Mouse (Mus musculus): Measurements from ENCODE around the gene Idh3a.
"Not testable (repeated sequence)": the region's sequence is repeated elsewhere in the genome, so short reads cannot be mapped to it uniquely, and the experiment has no call there.

Gene Idh3a

DNA sequence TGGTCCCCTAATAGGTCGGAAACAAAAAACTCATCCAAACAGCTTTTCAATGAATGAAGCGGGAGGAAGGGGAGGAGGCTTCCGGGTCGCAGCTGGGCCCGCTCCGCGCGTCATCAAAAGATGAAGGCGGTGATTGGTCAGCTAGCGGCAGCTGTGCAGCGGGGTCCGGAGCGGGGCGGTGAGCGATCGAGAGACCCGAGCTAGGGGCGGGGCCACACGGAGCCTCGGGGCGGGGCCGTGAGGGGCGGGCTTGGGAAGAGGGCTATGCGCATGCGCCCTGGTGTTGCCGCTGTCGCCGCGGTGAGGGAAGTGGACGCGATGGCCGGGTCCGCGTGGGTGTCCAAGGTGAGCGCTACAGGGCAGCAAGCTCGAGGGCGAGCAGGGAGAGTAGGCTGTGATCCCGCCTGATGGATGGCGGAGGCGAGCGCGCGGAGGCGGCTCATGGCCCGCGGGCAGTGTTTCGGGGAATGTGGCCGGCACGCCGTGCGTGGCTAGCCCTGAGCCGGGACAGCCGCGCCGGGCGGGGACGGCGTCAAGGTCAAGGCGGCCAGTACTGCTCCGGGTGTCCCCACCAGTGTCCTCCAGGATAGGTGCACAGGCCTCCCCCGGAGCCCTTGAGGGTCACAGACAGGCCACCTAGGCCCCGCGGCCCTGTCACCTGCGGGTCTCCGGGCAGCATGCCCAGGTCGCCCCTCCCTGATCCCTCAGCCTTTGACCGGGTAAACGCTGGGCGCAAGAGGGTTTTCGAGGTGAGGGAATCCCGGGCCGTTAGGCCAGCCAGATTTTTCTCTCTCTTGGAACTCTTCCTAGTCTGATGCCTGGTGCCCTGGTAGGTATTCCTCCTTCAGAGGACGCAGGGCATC, at the start of gene Idh3a:
Idh3a (plus strand) TSS at position 136 of the 863 bp plus-strand sequence.
- DNase-seq, result peak; percentile 92

DNA sequence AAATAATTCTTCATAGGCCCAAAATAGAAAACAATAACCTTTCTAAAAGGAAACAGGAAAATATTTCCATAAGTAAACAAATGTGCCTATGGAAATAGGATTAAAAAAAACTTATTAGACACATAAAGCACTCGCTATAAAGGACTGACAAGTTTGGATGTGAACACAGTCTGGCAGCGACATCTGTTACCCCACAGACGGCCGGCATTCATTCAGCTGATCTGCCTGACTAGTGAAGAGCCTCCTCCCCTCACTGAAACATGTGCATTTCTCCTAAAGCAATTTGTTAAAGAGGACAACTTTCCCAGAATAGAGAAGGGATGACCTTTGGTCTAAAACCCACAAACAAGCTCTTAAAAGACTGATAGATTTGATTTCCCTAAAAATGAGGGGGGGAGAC, 49.1 kb upstream of the Idh3a start:
- DNase-seq, result no peak

DNA sequence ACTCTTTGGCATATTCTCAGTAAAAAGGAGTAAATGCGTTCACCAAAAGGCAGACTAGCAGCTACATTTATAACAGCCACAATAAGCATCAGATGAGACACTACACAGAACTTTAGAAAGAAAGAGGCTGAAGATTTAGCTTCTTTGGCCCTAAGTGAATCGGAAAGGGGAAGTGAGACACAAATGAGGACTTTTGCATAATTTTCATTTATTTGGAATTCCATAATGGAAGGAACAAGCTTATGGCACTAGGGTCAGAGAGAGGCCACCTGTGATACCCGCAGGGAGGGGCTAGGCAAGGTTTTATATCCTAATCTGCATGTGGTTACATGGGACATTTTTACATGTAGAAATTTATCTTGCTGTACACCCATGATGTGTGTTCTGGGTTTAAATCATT, 48.7 kb upstream of the Idh3a start:
- no peak for DNase-seq

DNA sequence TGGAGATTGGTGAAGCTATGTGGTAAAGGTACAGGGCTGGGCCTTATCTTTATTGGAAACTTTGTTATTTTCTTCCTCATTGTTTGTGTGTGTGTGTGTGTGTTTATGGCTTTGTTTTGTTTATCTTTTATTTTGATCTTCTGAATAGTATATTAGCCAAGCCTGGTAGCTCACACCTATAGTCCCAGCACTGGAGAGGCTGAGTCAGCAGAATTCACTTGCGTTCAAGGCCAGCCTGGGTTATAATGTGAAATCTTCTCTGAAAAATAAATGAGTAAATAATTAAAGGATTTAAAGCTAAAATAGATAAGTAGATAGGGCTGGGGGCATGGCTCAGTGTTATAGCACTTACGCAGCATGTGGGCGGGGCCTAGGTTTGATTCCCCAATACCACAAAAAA, 47.9 kb upstream of the Idh3a start:
- no peak for DNase-seq

DNA sequence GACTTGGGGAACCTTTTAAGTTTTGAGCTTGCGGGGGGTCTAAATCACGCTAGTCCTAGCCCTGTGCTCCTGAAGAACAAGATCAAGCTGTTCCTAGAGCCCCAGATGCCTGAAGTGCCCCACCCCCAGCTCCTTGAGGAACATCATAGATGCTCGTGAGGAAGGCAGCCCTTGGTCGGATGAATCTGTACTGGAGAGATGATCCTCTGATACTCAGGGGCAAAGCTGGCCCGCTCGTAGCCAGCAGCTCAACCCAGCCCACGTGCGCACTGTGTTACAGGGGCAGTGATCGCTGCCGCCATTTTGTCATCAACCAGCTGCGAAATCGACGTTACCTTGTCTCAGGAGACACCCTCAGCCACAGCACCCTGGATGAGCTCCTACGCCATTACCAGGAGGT, 47.5 kb upstream of the Idh3a start, which contains the start of gene Sh2d7:
Sh2d7 (plus strand) TSS at position 301 of the 400 bp plus-strand sequence.
- DNase-seq, result no peak

DNA sequence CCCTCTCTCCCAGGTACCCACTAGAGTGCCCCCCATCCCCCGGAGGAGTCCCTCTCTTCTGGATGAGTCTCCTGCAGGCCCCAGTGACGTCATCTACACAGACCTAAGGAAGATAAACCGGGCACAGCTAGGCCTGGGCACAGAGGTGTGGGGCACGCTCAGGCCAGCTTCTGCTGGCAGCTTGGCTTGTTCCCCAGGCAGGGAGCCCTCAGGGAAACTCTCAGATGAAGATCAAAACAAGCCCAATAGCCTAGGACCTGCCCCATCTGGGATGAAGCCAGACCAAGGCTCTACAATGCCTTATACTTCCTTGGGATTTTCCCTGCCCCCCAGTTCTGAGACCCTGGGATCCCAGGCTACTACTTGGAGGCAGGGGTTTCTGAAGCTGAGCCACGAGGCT, 45.3 kb upstream of the Idh3a start:
- no peak for DNase-seq

DNA sequence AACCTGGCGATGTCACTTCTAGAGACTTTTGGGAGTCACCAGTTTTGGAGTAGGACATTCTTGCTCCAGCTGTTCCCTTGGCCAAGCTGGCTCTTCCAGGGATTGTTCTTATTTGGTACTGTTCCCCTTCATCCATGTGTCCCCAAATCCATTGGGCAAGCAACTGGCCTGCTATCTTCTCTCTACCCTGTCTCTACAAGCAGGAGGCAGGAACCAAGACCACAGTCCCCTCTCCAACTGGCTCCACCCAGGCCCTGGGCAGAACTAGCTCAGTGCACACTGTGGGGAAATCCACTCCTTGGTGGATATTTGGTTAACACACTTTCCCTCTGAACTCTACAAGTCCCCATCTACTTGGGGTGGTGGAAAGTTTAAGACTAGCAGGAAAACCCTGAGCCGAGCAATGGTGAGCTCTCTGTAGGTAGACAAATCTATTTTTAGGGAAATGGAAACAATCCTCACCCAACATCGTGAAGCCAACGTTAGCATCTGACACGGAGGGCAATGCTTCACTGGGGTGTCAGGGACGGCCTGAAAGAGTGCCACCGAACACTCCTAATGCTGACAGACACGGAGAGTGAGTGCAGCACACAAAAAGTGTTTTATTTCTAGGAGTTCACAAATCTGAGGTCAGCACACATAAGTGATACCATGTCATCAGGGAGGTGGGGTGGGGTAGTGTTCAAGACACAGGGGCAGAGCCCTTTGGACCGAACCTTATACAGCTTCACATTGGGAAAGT, 41.8 kb upstream of the Idh3a start:
- DNase-seq, result no peak

DNA sequence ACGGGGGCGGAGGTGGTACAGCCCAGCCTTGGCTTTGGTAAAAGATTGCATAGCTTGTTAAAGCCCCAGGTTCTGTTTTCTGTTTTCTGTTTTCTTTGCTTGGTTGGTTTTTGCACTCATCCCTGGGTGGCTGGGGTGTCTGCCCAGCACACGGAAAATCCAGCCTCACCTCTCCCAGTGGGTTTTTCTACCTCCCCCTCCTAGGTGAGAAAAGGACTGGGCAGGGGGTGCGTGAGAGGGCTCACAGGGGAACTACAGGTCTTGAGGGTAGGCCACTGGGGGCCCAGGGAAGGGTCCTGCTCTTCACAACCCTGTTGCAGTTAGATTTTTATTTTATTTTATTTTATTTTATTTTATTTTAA, 41.2 kb upstream of the Idh3a start:
- no peak for DNase-seq

DNA sequence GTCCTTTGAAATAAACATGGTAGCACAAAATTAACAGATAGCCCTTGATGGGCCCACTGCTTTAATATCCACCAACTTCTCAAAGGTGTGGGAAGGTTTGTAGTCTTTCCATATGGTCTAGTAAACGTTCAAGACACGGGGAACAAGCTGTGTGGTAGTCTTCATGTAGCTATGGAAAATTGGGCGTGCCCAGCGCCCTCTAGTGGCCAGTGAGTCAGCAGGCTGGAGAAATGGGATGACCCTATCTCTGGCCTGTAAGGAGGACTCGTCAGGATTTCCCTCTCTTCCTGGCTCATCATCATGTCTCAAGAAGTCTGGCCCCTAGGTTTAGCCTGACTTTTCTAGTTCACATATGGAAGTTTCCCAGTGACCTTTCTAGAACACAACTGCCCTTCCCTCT, 38.6 kb upstream of the Idh3a start:
- DNase-seq, result peak; percentile 71

DNA sequence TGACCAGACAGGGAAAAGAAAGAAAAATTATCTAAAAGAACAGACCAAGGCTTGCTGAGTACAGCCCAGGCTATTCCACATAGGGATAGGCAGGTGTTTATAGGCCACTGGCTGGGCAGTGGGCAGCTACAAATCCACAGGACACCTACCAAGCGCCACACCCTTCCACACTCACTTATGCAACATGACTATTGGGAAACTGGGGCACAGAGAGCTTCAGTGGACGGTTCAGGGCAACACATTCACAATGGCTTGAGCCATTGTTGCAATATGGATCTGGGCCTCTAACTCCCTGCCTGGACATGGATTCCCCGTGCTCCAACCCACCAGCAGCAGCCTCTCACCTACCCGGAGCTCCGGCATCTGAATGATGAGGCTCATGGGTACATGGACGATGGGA, 36.7 kb upstream of the Idh3a start:
- no peak for DNase-seq

DNA sequence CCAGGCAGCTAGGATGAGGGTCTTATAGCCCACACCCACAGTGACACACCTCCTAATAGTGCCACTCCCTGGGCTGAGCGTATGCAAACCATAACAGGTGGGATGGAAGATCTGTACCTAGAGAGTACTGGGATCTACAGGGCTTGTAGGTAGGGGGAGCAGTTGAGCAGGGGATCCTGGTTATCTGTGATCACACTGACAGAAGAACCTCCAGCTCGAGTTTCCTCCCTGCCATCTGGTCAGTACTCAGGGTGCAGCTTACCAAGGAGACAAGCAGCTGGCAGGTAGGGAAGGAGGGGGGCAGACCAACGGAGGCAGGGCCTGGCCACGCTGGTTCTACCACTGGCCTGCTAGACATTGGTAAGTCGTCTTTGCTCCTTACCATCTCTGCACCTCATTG, 33.7 kb upstream of the Idh3a start:
- DNase-seq, result peak; percentile 80

DNA sequence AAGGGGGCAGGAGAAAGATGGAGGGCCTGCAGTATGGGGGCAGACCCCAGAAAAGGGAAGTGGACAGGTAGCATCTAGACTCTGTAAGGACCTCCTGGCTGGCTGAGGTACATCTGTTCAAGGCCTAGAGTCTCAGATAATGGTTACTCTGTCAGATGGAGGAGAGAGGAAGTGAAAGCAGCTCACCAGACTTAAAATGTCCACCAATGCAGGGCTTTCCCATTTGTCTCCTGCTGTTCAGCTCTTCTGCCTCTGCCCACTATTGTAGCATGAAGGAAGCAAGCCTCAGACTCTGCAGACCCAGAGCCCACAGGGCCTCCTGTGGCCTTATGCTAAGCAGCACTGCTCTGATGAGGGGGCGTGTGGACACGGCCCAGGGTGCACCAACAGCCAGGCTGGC, 31.1 kb upstream of the Idh3a start:
- no peak for DNase-seq

DNA sequence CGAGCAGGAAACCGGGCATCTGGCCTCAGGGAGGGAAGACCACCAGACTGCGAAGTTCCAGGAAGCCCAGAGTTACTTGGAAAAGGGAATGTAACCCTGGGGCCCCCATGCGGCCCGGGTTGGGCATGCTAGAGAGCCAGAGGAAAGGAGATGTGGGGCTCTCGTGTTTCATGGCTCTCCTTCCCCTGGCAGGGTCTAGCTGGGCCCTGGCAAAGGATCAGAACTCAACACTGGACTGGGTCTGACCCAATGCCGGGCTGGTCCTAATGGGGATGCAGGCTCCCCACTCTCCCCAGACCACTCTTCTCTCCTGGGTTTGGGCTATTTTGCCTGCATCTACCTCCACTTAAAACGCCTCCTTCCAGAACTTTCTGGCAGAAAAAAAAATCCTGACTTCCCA, 27.4 kb upstream of the Idh3a start:
- no peak for DNase-seq

DNA sequence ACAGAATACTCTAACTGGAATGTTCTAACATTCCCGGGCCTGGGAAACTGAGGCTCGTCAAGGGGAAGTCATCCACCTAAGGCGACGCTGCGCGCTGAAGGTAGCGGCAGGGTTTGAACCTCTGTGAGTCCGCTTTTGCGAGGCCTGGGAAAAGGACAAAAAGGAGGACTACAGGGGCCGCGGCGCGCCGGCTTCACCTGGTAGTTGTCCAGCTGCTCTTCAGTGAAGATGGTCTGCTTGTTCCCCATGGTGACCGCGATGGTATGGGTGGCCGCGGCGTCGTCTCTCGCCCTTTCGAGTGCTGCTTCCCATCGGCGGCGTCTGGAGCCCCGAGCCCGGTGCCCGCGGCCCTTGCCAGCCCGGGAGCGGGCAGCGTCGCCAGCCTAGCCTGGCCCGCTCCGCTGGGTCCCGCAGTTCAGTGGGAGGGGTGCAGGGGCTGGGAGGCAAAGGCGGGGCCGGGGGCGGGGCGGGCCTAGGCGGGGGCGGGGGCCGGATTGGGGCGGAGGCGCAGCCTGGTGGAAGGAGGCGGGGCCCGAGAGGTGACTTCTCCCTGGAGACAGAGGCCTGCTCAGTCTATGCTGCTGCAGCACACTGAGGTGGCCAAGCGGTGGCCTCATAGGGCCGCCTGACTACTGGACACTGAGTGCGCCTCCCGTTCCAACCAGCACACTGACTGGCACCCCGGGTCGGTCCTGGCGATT, 26.2 kb upstream of the Idh3a start, which contains the start of gene Cib2:
Cib2 (minus strand) TSS at position 448 of the 701 bp plus-strand sequence.
- DNase-seq, result peak; percentile 84

DNA sequence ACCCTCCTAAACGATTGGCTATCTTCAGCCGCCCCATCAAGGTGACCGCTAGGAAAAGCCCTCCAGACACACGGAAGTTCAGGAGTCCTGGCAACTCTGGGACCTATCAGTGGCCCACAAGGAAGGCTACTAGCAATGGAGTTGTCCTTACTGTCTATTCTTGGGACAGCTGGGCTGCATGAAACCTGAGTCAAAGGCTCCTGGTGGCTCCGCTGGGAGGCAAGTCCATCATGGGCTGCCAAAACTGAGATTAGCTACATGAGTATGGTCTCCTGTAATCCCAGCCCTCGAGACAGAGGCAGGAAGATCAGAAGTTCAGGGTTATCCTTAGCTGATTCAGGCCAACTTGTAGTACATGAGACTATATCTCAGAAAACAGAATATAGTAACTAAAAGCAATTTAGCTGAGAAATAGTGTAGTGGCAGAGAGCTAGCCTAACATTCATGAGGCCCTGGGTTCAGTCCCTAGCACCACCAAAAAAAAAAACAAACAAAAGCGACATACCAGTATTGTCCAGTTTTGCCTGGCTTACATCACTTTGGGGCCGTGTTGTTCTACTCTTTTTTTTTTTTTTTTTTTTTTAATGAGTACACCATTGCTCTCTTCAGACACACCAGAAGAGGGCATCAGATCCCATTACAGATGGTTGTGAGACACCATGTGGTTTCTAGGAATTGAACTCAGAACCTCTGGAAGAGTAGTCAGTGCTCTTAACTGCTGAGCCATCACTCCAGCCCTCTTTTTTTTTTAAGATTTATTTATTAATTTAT, 25.1 kb upstream of the Idh3a start:
- no peak for DNase-seq

DNA sequence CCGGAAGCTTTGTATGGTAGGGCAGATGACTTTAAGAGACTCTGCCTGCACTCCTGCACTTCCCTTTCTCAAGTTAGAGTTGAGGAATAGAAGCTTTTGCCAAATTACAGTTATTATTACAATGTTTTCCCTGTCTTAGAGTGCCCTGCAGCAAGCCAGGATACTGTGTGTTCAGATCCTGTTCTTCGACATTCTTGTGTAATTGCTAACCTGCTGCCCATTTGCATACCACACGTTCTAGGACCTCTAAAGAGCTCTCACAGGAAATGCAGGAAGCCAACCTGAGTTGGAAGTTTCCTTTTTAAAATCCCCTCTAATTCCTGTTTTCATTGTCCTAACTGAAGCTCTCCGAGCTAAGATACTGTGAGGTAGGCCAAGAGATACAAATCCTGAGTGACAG, 19.2 kb upstream of the Idh3a start:
- DNase-seq, result no peak

DNA sequence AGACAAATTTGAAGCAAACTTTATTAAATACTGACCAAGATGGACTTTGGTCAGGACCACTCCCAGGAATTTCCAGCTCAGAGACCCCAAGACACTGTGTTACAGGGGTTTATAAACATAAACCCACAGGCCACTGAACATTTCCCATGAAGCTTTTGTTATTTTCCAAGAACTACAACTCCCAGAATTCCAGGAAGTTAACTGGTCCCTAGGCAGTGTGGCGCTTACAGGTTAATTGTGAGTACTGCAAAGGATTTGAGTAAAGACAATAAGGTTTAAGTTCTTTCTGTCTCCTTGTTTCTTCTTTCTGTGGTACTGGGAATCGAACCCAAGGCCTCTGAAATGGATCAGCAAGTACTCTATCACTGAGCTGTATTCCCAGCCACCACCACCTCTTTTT, 17.4 kb upstream of the Idh3a start:
- DNase-seq, result no peak

DNA sequence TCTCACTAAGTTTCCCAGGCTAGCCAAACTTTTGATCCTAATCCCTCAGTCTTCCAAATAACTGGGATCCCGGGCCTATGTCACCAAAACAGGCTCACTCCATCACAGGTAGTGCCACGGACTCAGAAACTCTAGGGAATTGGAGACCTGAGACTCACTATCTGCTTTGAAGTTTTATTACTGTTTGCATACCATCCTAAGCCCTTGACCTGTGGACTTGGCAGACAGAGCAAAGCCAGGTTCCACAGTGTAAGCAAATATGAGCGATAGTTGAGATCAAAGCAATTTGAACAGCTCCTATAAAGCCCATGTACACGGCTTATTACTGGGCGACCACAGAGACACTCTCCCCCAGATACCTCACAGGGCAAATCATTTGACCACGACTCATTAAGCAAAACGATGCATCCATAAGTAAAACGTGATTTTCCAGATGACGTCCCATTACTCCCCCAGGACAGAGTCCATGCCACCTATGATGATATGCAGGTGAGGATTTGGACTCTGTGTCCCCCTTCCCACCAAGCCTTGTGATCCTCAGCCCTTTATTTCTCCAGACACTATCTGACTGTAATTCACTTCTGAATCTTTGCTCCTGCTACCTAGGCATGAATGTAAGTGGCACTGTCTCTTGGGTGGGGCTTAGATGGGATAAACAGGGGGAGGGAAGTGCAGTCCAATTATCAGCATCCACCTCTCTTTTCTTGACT, 14.8 kb upstream of the Idh3a start:
- DNase-seq, result no peak

DNA sequence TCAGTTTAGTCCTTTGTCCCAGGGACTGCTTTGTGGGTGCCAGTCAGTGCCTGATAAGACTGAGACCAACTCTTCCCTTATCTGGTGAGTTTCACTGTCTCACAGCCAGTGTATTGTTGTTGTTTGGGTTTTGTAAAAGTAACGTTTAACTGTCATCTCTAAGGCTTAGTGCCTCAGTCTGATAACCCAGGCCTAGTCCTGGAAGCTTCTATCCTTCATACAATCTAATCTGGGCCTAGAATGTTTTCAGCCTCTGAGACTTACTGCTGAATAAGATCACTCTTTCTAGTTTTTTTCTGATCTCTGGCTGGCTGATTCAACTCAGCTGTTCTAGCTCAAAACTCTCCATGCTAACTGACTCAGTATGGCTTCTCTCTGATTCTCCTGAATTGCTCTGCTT, 2.4 kb upstream of the Idh3a start:
- no peak for DNase-seq

DNA sequence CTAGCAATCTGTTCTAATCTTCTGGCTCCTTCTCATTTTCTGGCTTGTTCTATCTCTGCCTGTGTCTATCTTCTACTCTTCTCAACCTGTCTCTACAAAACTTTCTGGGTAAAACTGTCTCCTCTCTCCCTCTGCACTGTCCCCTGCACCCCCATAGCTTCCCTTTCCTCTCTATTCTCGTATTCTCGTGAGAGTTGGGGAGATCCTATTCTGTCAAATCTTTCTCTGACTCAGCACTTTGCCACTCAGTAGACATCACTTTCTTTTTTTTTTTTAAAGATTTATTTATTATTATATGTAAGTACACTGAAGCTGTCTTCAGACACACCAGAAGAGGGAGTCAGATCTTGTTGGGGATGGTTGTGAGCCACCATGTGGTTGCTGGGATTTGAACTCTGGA, 2.0 kb upstream of the Idh3a start:
- not testable (repeated sequence) for DNase-seq

DNA sequence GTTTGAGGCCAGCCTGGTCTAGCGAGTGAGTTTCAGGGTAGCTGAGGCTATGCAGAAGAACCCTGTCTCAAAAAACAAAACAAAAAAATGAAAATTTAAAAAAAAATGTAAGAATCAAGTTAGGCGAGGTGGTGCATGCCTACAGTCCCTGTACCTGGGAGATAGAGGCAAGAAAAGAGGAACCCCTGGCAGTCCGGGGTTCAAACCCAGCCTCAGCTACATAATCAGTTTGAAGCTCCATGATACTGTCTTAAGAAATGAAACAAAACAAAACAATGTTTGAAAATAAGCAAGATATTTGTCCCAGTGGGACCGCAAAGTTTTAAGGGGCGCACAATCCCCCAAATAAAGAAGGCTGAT, 315 bp upstream of the Idh3a start:
- no peak for DNase-seq

DNA sequence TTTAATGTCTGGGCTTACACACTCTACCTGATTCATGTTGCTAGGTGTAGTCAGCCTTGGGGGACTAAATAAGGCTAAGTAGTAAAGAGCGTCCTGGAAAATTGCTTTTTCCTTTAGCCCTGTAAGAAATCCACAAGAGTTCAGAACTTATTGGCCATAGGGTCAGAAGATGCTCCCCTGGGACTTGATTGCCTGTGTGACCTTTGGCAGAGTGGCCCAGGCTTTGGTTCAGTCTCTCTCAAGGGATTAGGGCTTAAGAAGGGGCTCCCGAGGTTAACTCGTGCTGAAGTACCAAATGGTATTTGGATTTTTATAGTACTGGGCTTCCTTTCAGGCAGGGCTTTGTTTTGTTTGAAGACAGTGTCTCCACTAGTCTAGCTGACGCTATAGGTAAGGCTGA, 1.7 kb downstream of the Idh3a start:
- DNase-seq, result no peak
